Mouse (Mus musculus) regulatory T cell (primary cell): Measurements from ENCODE around the gene Lonp2.

Experiments
- in situ Hi-C: fragments of 300-600 bp; cut with MboI, MseI; formaldehyde crosslinking; loops from one replicate; pipeline ENCODE4 v1.15.1; 2025; ENCODE audit warnings: high pct_unique_total_duplicates

The Lonp2 gene

GRCm38 (mm10) chr8:86744313-86745220 is 120.7 kb downstream of the Lonp2 start:
- in situ Hi-C loops, result loop anchor here (5.0 to 25.0 kb wide), 2 partner anchors 37 to 143 kb away; partner anchors contain the start of gene N4bp1

- in situ Hi-C loops, result loop anchor here (5.0 to 25.0 kb wide), 2 partner anchors 38 to 142 kb away; partner anchors contain the start of gene N4bp1
Measured at GRCm38 (mm10) chr8:86745221-86745934, 121.5 kb downstream of the Lonp2 start, which contains the start of the genes Gm10638 and Siah1a. Gene Gm10638 (plus strand): TSS chr8:86745699. Gene Siah1a (minus strand): TSS chr8:86745934.

GRCm38 (mm10) chr8:86745935-86746441 is 122.1 kb downstream of the Lonp2 start:
- in situ Hi-C loops, result loop anchor here (5.0 to 25.0 kb wide), 2 partner anchors 39 to 141 kb away; partner anchors contain the start of gene N4bp1

- in situ Hi-C loops, result loop anchor here (5.0 to 25.0 kb wide), 2 partner anchors 39 to 141 kb away; partner anchors contain the start of gene N4bp1
Measured at GRCm38 (mm10) chr8:86746511-86746910, 122.7 kb downstream of the Lonp2 start.

- in situ Hi-C loops, result loop anchor here (5.0 to 25.0 kb wide), 2 partner anchors 43 to 137 kb away; partner anchors contain the start of gene N4bp1
Measured at GRCm38 (mm10) chr8:86749842-86750241, 126.0 kb downstream of the Lonp2 start.

- in situ Hi-C loops, result no loop called here
Measured at GRCm38 (mm10) chr8:86756948-86757733, 133.3 kb downstream of the Lonp2 start.

- in situ Hi-C loops, result no loop called here
Measured at GRCm38 (mm10) chr8:86758651-86759050, 134.8 kb downstream of the Lonp2 start.

GRCm38 (mm10) chr8:86759090-86759491 is 135.2 kb downstream of the Lonp2 start:
- in situ Hi-C loops, result no loop called here

- in situ Hi-C loops, result no loop called here
Measured at GRCm38 (mm10) chr8:86760746-86761145, 136.9 kb downstream of the Lonp2 start.

GRCm38 (mm10) chr8:86762806-86763205 is 139.0 kb downstream of the Lonp2 start:
- in situ Hi-C loops, result no loop called here

- in situ Hi-C loops, result no loop called here
Measured at GRCm38 (mm10) chr8:86765155-86765554, 141.3 kb downstream of the Lonp2 start.

- in situ Hi-C loops, result no loop called here
Measured at GRCm38 (mm10) chr8:86765669-86766068, 141.8 kb downstream of the Lonp2 start.

GRCm38 (mm10) chr8:86766548-86767211 is 142.8 kb downstream of the Lonp2 start:
- in situ Hi-C loops, result no loop called here

GRCm38 (mm10) chr8:86768499-86768898 is 144.7 kb downstream of the Lonp2 start:
- in situ Hi-C loops, result no loop called here

- in situ Hi-C loops, result no loop called here
Measured at GRCm38 (mm10) chr8:86769945-86770715, 146.3 kb downstream of the Lonp2 start.
